Mouse (Mus musculus) forebrain, embryonic 16.5 days (tissue): ENCODE data around the gene Tsc22d1. TPM values are rescaled to one million over a fixed set of nuclear protein-coding genes. Genes with fewer than 3 reads are reported as not detected.

Experiments used
- ATAC-seq: fragments of 200-750 bp; cut with Nextera tagmentation; 2 replicates; pipeline ENCODE4 v1.8.0; 2017; ENCODE audit warnings: mild to moderate bottlenecking, moderate library complexity
- H3K27ac ChIP-seq: fragments of 300-500 bp; sonication (generic); 2 replicates; pipeline ENCODE4 v1.5.1; 2014; ENCODE audit warnings: low read length, control low read depth
- H3K27me3 ChIP-seq: fragments of 300-500 bp; sonication (generic); replicated peaks from 2 replicates; pipeline ENCODE4 v1.6.1; 2014; ENCODE audit warnings: low read length; ENCODE audit not compliant: control insufficient read depth, insufficient read depth
- H3K36me3 ChIP-seq: fragments of 300-500 bp; sonication (generic); 2 replicates; pipeline ENCODE4 v1.6.1; 2014; ENCODE audit not compliant: control insufficient read depth, insufficient read depth
- H3K4me1 ChIP-seq: fragments of 300-500 bp; sonication (generic); replicated peaks from 2 replicates; pipeline ENCODE4 v1.6.1; 2014; ENCODE audit warnings: low read length; ENCODE audit not compliant: control insufficient read depth, insufficient read depth
- H3K4me2 ChIP-seq: fragments of 300-500 bp; sonication (generic); 2 replicates; pipeline ENCODE4 v1.6.1; 2014; ENCODE audit warnings: mild to moderate bottlenecking, low read length, control low read depth
- H3K4me3 ChIP-seq: fragments of 300-500 bp; sonication (generic); replicated peaks from 2 replicates; pipeline ENCODE4 v1.5.1; 2014; ENCODE audit warnings: mild to moderate bottlenecking, low read length, control low read depth
- H3K9ac ChIP-seq: fragments of 300-500 bp; sonication (generic); replicated peaks from 2 replicates; pipeline ENCODE4 v1.6.1; 2014; ENCODE audit warnings: low read depth, low read length, control low read depth
- H3K9me3 ChIP-seq: fragments of 300-500 bp; sonication (generic); 2 replicates; pipeline ENCODE4 v1.6.1; 2016; ENCODE audit warnings: low read length; ENCODE audit not compliant: control insufficient read depth
- WGBS: fragments of 180-500 bp; shearing (Covaris S2); extraction: QIAGEN DNeasy Blood & Tissue Kit; methylation state at CpG from one replicate; pipeline ENCODE4 v1.1.7; 2014; 5-methylcytosine and 5-hydroxymethylcytosine counted together
- polyA plus RNA-seq: library from polyadenylated mRNA; unstranded; fragments of >200 nt; fragmentation: Nextera tagmentation; extraction: Ambion mirVana; gene quantifications from 2 replicates; pipeline ENCODE4 v1.2.1, GENCODE M21; 2015

The Tsc22d1 gene
- polyA plus RNA-seq, 1 experiment from 2014 or later = 749 TPM

DNA sequence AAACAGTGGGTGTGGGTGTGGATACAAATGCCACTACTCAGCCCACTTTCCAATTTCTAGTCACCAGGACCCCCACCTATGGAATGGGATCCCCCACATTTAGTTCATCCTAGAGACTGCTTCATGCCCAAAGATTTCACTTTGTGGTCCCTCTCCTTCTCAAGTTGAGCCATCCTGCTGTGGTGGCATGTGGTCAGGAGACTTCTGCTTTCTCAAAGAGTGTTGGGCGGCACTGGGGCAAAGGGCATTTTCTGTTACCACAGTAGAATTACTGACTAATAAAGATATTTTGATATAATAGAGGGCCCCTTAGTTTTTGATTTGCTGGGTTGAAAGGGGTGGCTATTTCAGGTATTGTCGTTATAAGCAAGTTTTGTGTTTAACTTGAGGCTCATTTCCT is 14.1 kb downstream of the Tsc22d1 start:
- Histone ChIP-seq H3K4me3 (no peak overlapping the region), H3K4me1 (peaks cover 41% of the 10 kb centered on the region), H3K9me3 (no peaks in the 10 kb centered on the region), H3K9ac (no peak overlapping the region), H3K27me3 (no peaks in the 10 kb centered on the region), H3K4me2 (no peak overlapping the region), H3K36me3 (peaks cover 23% of the 10 kb centered on the region), H3K27ac (no peak overlapping the region)
- 95% methylated on average over 2 of the region's 2 CpGs for WGBS
- ATAC-seq = no peak

DNA sequence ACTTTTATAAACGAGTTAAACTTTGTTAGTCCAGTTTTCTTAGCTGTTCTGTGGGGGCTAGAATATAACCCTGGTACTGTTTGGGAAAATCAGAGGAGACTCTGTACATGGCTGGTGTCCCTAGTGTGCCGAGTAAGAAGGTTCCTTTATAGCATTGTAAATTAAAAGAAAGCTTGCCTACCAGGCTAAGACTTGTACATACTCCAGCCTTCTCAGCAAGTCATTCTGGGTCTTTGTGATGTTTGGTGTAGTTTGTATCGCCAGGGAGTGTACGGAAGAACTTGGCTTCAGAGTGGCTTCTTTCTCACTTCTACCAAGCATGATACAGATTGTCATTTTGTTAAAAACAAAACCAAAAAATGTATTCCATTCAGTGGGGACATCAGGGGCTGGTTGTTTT is 17.2 kb downstream of the Tsc22d1 start:
- no peaks in the 10 kb centered on the region for H3K27me3 ChIP-seq
- ATAC-seq = peak; percentile 52
- H3K36me3 ChIP-seq = peaks cover 13% of the 10 kb centered on the region
- H3K4me1 ChIP-seq = peaks cover 31% of the 10 kb centered on the region
- no peak overlapping the region for H3K4me3 ChIP-seq
- H3K9me3 ChIP-seq = no peaks in the 10 kb centered on the region
- no peak overlapping the region for H3K9ac ChIP-seq
- WGBS = 64% methylated on average over 4 of the region's 4 CpGs
- peak overlapping the region; percentile 76 for H3K27ac ChIP-seq
- no peak overlapping the region; the same call in 1 of the 2 replicates for H3K4me2 ChIP-seq

- Histone ChIP-seq H3K9ac (no peak overlapping the region), H3K27me3 (no peaks in the 10 kb centered on the region), H3K4me3 (no peak overlapping the region), H3K27ac (peak overlapping the region; percentile 76), H3K36me3 (peaks cover 13% of the 10 kb centered on the region), H3K9me3 (no peaks in the 10 kb centered on the region), H3K4me1 (peaks cover 31% of the 10 kb centered on the region), H3K4me2 (no peak overlapping the region; the same call in 1 of the 2 replicates)
- ATAC-seq = peak; percentile 89
- 42% methylated on average over 7 of the region's 7 CpGs for WGBS
These were observed 17.6 kb downstream of the Tsc22d1 start for GRCm38 (mm10) chr14:76432369-76432768.

DNA sequence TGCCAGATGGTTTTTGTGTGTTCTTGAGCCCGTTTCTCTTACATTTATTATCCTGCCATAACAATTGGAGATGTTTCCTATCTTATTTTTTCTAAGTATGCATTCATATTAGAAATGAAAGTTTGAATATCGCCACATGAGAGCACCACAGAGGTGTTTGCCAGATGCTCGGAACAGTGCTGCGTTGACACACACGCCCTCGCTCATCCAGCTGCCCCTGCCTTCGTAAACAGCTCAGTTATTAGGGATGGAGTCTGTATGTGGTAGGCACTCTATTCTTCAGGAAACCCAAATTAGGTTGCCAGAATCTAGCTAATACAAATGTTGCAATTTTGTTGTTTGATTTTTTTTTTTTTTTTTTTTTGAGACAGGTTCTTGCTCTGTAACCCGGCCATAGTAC is 18.1 kb downstream of the Tsc22d1 start:
- no peak for ATAC-seq
- Histone ChIP-seq H3K4me1 (peaks cover 27% of the 10 kb centered on the region), H3K9ac (no peak overlapping the region), H3K27ac (peak overlapping the region; percentile 76), H3K4me3 (no peak overlapping the region), H3K27me3 (no peaks in the 10 kb centered on the region), H3K9me3 (no peaks in the 10 kb centered on the region), H3K4me2 (no peak overlapping the region), H3K36me3 (peaks cover 14% of the 10 kb centered on the region)
- 69% methylated on average over 8 of the region's 8 CpGs for WGBS

GRCm38 (mm10) chr14:76442160-76442559 is 27.4 kb downstream of the Tsc22d1 start:
- 89% methylated on average over 10 of the region's 10 CpGs for WGBS
- Histone ChIP-seq H3K4me1 (no peaks in the 10 kb centered on the region), H3K4me3 (no peak overlapping the region), H3K27me3 (no peaks in the 10 kb centered on the region), H3K36me3 (peaks cover 19% of the 10 kb centered on the region), H3K4me2 (no peak overlapping the region), H3K9ac (no peak overlapping the region), H3K9me3 (no peaks in the 10 kb centered on the region), H3K27ac (no peak overlapping the region)
- no peak for ATAC-seq

GRCm38 (mm10) chr14:76448987-76449386 is 34.2 kb downstream of the Tsc22d1 start:
- no peak overlapping the region for H3K27ac ChIP-seq
- H3K4me1 ChIP-seq = peaks cover 20% of the 10 kb centered on the region
- H3K4me3 ChIP-seq = no peak overlapping the region
- no peaks in the 10 kb centered on the region for H3K27me3 ChIP-seq
- H3K4me2 ChIP-seq = no peak overlapping the region
- no peaks in the 10 kb centered on the region for H3K9me3 ChIP-seq
- H3K36me3 ChIP-seq = no peaks in the 10 kb centered on the region
- no peak overlapping the region for H3K9ac ChIP-seq
- 63% methylated on average over 4 of the region's 4 CpGs for WGBS
- no peak for ATAC-seq

DNA sequence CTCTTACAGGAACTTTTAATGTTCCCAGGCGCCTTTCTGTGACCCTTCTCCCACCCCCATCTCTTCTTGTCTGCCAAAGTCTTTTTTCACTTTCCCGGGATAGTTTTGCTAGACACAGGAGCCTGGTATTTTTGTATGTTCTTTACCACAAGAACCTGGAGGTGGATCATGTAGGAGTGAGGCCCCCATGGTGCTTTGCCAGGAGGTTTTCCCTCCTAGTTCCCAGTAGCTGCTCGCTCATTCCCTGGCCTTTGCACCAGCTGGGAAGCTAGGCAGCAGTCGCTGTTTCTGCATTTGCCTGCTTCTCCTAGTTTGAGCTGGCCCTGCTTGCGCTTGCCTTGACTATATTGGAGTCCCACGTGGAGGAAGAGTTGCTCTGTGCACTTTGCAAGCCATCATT is 36.2 kb downstream of the Tsc22d1 start:
- Histone ChIP-seq H3K4me2 (no peak overlapping the region), H3K4me3 (no peak overlapping the region), H3K9ac (no peak overlapping the region), H3K9me3 (no peaks in the 10 kb centered on the region), H3K36me3 (no peaks in the 10 kb centered on the region), H3K27ac (no peak overlapping the region), H3K4me1 (peaks cover 27% of the 10 kb centered on the region), H3K27me3 (no peaks in the 10 kb centered on the region)
- 76% methylated on average over 6 of the region's 6 CpGs for WGBS
- no peak for ATAC-seq

DNA sequence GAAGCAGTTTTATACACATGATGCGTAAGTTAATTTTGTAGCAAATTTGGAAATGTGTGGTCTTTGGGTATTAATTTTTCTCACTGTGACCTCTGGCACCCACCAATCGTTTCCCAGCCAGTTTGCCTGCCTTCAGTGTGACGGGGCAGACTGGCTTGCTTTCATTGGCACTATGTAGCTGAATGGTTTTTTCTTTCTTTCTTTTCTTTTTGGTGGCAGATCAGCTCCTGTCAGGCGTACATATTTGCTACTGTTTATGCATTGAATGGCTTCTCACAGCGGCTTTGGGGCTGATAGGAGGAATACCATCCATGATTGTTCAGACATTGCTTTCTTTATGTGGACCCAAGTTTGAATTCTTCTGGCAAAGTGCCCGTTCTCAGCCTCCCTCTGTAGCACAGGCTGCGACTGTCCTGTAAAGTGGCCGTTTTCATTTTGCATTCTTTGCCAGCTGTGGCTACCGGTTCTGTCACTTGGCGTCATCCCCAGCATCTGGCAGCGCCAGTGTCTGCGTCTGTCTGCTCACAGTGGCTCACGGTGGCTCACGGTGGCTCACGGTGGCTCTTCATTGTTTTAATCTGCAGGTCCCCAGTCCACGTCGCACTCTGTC is 38.1 kb downstream of the Tsc22d1 start:
- ATAC-seq = peak; percentile 47
- WGBS = 34% methylated on average over 17 of the region's 17 CpGs
- Histone ChIP-seq H3K4me1 (peaks cover 23% of the 10 kb centered on the region), H3K27me3 (no peaks in the 10 kb centered on the region), H3K9ac (no peak overlapping the region), H3K36me3 (no peaks in the 10 kb centered on the region), H3K9me3 (no peaks in the 10 kb centered on the region), H3K27ac (no peak overlapping the region), H3K4me3 (no peak overlapping the region), H3K4me2 (no peak overlapping the region)

GRCm38 (mm10) chr14:76454673-76455072 is 39.9 kb downstream of the Tsc22d1 start:
- H3K4me2 ChIP-seq = no peak overlapping the region
- 31% methylated on average over 5 of the region's 5 CpGs for WGBS
- ATAC-seq = peak; percentile 65
- H3K9ac ChIP-seq = no peak overlapping the region
- H3K4me3 ChIP-seq = no peak overlapping the region
- peaks cover 23% of the 10 kb centered on the region for H3K4me1 ChIP-seq
- H3K36me3 ChIP-seq = no peaks in the 10 kb centered on the region
- no peaks in the 10 kb centered on the region for H3K9me3 ChIP-seq
- no peaks in the 10 kb centered on the region for H3K27me3 ChIP-seq
- 0 out of 2 replicates have a peak overlapping the region, but pooled peaks have one; percentile 8 for H3K27ac ChIP-seq

DNA sequence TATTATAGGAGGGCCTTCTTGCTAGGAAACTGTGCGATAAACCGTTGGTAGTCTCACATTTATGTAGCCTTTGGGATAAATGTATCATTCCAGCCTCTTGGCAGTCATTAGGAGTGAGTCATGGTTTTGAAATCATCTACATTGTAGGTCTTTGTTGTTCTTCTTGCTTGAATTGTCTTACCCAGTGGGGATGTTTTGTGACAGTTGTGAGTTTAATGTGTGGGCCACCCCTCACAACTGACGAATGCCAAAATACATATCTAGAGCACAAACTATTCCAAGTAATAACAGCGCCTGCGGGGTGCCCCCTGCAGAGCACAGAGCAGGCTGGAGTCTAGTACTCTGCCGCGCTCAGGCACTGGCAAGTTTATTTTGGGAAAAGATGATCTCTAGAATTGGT is 40.4 kb downstream of the Tsc22d1 start:
- Histone ChIP-seq H3K27me3 (no peaks in the 10 kb centered on the region), H3K27ac (0 out of 2 replicates have a peak overlapping the region, but pooled peaks have one; percentile 8), H3K9ac (no peak overlapping the region)

More for the DNA sequence above, 40.4 kb downstream of the Tsc22d1 start:
- no peak for ATAC-seq
- WGBS = 63% methylated on average over 7 of the region's 7 CpGs
- Histone ChIP-seq H3K36me3 (no peaks in the 10 kb centered on the region), H3K4me3 (no peak overlapping the region), H3K4me1 (peaks cover 23% of the 10 kb centered on the region), H3K4me2 (no peak overlapping the region), H3K9me3 (no peaks in the 10 kb centered on the region)
